Mouse (Mus musculus) midbrain, postnatal 0 days (tissue): ENCODE results near the gene Fbxw11. TPM values are rescaled to one million over a fixed set of nuclear protein-coding genes. Genes with fewer than 3 reads are reported as not detected.

Source experiments
- ATAC-seq: fragments of 200-750 bp; cut with Nextera tagmentation; 2 replicates; pipeline ENCODE4 v1.8.0; 2017; ENCODE audit warnings: moderate number of reproducible peaks, mild to moderate bottlenecking, moderate TSS enrichment, moderate library complexity; ENCODE audit not compliant: low FRiP score
- DNase-seq: peaks from one replicate; pipeline ENCODE4 v3.0.0-alpha.2; 2015; ENCODE audit warnings: low spot score
- H3K27ac ChIP-seq: fragments of 300-500 bp; sonication (generic); 2 replicates; pipeline ENCODE4 v1.5.1; 2014; ENCODE audit warnings: low read depth, mild to moderate bottlenecking, low read length, mixed read lengths
- H3K27me3 ChIP-seq: fragments of 300-500 bp; sonication (generic); 2 replicates; pipeline ENCODE4 v1.6.1; 2014; ENCODE audit warnings: low read length, control low read depth, mixed read lengths; ENCODE audit not compliant: insufficient read depth
- H3K36me3 ChIP-seq: fragments of 300-500 bp; sonication (generic); 2 replicates; pipeline ENCODE4 v1.6.1; 2014; ENCODE audit warnings: low read length, control low read depth, mixed read lengths; ENCODE audit not compliant: insufficient read depth
- H3K4me1 ChIP-seq: fragments of 300-500 bp; sonication (generic); 2 replicates; pipeline ENCODE4 v1.6.1; 2014; ENCODE audit warnings: mild to moderate bottlenecking, control low read depth, antibody characterized with exemption, low read length, mixed read lengths; ENCODE audit not compliant: insufficient read depth
- H3K4me2 ChIP-seq: fragments of 300-500 bp; sonication (generic); 2 replicates; pipeline ENCODE4 v1.6.1; 2014; ENCODE audit warnings: low read depth, mild to moderate bottlenecking, low read length, mixed read lengths; ENCODE audit not compliant: poor library complexity, severe bottlenecking
- H3K4me3 ChIP-seq: fragments of 300-500 bp; sonication (generic); 2 replicates; pipeline ENCODE4 v1.5.1; 2014; ENCODE audit warnings: low read depth, mild to moderate bottlenecking, low read length, moderate library complexity
- H3K9ac ChIP-seq: fragments of 300-500 bp; sonication (generic); replicated peaks from 2 replicates; pipeline ENCODE4 v1.6.1; 2014; ENCODE audit warnings: mild to moderate bottlenecking, low read length, moderate library complexity, mixed read lengths; ENCODE audit not compliant: poor library complexity, severe bottlenecking
- H3K9me3 ChIP-seq: fragments of 300-500 bp; sonication (generic); 2 replicates; pipeline ENCODE4 v1.6.1; 2016; ENCODE audit warnings: low read length, control low read depth
- CTCF ChIP-seq: IDR thresholded peaks from 2 replicates; pipeline ENCODE4 v1.5.1; 2016; ENCODE audit warnings: antibody characterized with exemption, mild to moderate bottlenecking
- WGBS: fragments of 180-500 bp; shearing (Covaris S2); extraction: QIAGEN DNeasy Blood & Tissue Kit; methylation state at CpG from one replicate; pipeline ENCODE4 v1.1.7; 2014; 5-methylcytosine and 5-hydroxymethylcytosine counted together
- polyA plus RNA-seq: library from polyadenylated mRNA; unstranded; fragments of >200 nt; fragmentation: Nextera tagmentation; extraction: Ambion mirVana; gene quantifications from 2 replicates; pipeline ENCODE4 v1.2.1, GENCODE M21; 2015
- total RNA-seq: library from RNA; depleted of rRNA; stranded (reverse); fragments of >200 nt; gene quantifications from 2 replicates; pipeline ENCODE4 v1.2.3, GENCODE M21; 2014

Fbxw11 gene
- total and polyA plus RNA-seq, 2 experiments from 2014 or later, result 100 to 130 TPM

- Histone ChIP-seq H3K4me2 (no peak overlapping the region), H3K27me3 (no peaks in the 10 kb centered on the region), H3K36me3 (no peaks in the 10 kb centered on the region; the same call in 1 of the 2 replicates), H3K27ac (no peak overlapping the region), H3K4me3 (no peak overlapping the region), H3K4me1 (no peaks in the 10 kb centered on the region), H3K9me3 (no peaks in the 10 kb centered on the region), H3K9ac (no peak overlapping the region)
- TF ChIP-seq CTCF, result no peak
- ATAC-seq (no peak), DNase-seq (no peak)
- WGBS, result 79% methylated on average over 12 of the region's 12 CpGs
These were observed 20.6 kb upstream of the Fbxw11 start for GRCm38 (mm10) chr11:32621831-32622478.

GRCm38 (mm10) chr11:32622479-32623190, 19.9 kb upstream of the Fbxw11 start:
- H3K4me2 ChIP-seq, result no peak overlapping the region
- H3K27me3 ChIP-seq, result no peaks in the 10 kb centered on the region
- no peaks in the 10 kb centered on the region for H3K4me1 ChIP-seq
- no peak for TF ChIP-seq CTCF
- H3K9me3 ChIP-seq, result no peaks in the 10 kb centered on the region
- no peak overlapping the region for H3K4me3 ChIP-seq
- ATAC-seq, result no peak
- H3K9ac ChIP-seq, result no peak overlapping the region
- H3K27ac ChIP-seq, result no peak overlapping the region
- WGBS, result 87% methylated on average over 13 of the region's 13 CpGs
- no peak for DNase-seq
- no peaks in the 10 kb centered on the region; the same call in 1 of the 2 replicates for H3K36me3 ChIP-seq

GRCm38 (mm10) chr11:32623236-32623635, 19.3 kb upstream of the Fbxw11 start:
- Histone ChIP-seq H3K4me1 (no peaks in the 10 kb centered on the region), H3K27ac (no peak overlapping the region), H3K27me3 (no peaks in the 10 kb centered on the region), H3K9ac (no peak overlapping the region), H3K36me3 (no peaks in the 10 kb centered on the region; the same call in 1 of the 2 replicates), H3K9me3 (no peaks in the 10 kb centered on the region), H3K4me3 (no peak overlapping the region), H3K4me2 (no peak overlapping the region)
- no peak for ATAC-seq
- 80% methylated on average over 5 of the region's 5 CpGs for WGBS
- DNase-seq, result peak; percentile 75
- no peak for TF ChIP-seq CTCF

GRCm38 (mm10) chr11:32623912-32624311, 18.6 kb upstream of the Fbxw11 start:
- Histone ChIP-seq H3K27ac (no peak overlapping the region), H3K27me3 (no peaks in the 10 kb centered on the region), H3K9me3 (no peaks in the 10 kb centered on the region), H3K9ac (no peak overlapping the region), H3K4me2 (no peak overlapping the region), H3K4me3 (no peak overlapping the region), H3K36me3 (no peaks in the 10 kb centered on the region; the same call in 1 of the 2 replicates), H3K4me1 (no peaks in the 10 kb centered on the region)
- WGBS, result 79% methylated on average over 6 of the region's 6 CpGs
- TF ChIP-seq CTCF, result no peak
- ATAC-seq (no peak), DNase-seq (no peak)

GRCm38 (mm10) chr11:32625677-32626076, 16.8 kb upstream of the Fbxw11 start:
- Histone ChIP-seq H3K9me3 (no peaks in the 10 kb centered on the region), H3K9ac (no peak overlapping the region), H3K27ac (no peak overlapping the region), H3K36me3 (no peaks in the 10 kb centered on the region; the same call in 1 of the 2 replicates), H3K27me3 (no peaks in the 10 kb centered on the region), H3K4me3 (no peak overlapping the region), H3K4me2 (no peak overlapping the region), H3K4me1 (no peaks in the 10 kb centered on the region)
- no peak for ATAC-seq
- peak; percentile 30 for DNase-seq
- peak; percentile 67 for TF ChIP-seq CTCF
- 61% methylated on average over 1 of the region's 1 CpGs for WGBS

GRCm38 (mm10) chr11:32626079-32626478, 16.4 kb upstream of the Fbxw11 start:
- Histone ChIP-seq H3K9ac (no peak overlapping the region), H3K4me1 (no peaks in the 10 kb centered on the region), H3K27me3 (no peaks in the 10 kb centered on the region), H3K27ac (no peak overlapping the region), H3K4me2 (no peak overlapping the region), H3K4me3 (no peak overlapping the region), H3K36me3 (no peaks in the 10 kb centered on the region; the same call in 1 of the 2 replicates), H3K9me3 (no peaks in the 10 kb centered on the region)
- DNase-seq (no peak), ATAC-seq (no peak)
- no peak for TF ChIP-seq CTCF
- 81% methylated on average over 6 of the region's 6 CpGs for WGBS
